In the genomic region with DNA sequence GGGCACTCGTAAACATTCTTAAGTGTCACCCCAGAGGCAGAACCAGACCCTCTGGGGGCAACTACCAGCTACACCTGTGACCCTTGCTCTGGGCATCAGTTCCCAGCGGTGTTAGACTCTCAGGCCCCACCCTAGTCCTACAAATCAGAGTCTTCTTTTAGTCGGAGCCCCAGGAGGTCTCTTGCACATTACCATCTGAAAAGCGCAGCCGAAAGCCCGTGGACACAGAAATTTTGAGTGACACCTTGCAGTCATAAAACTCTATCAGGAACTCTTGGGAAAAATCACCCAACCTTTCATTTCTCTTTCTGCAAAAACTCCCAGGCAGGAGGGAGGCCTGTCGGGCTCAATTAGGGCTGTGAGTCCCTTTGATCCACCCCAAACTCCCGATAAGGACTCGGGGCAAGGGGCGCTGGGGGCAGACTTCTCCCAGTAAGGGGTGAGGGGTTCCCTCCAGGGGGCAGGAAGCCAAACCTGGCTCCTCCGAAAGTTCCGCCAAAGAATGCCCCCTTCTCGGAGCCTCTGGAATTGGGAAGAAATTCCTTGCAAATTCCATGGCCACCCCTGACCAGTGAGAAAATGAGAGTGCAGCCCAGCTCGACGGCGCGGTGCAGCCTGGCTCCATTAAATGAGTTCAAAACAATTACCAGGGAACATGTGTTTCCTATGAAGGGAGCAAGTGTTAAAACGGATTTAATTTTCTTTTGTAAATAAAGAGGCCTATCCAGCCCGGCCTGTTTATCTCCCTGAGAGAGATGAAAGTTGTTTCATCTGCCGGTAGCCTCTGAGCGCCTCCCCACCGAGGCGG, we compare ENCODE assay signal across 12 mouse cellular contexts.
DNase-seq lines count a peak whose midpoint lies in the region; ATAC-seq lines count a peak whose summit lies in the region.
"Had no signal": no experiment of that assay in that cellular context is flagged by ENCODE, and none has a peak within 500 bp of the region (broad histone marks: within the 10 kb centered on the region; RNA-seq: fewer than 3 reads in every experiment).

No protein-coding gene starts in this region.

- DNase-seq in heart, postnatal 36 days = no peak
- DNase-seq in neural tube, embryonic 10.5 days (ENCODE audit: extremely low spot score, low spot score) = peak; percentile 58
- no peak for DNase-seq in layer of hippocampus, postnatal 25 days (ENCODE audit: extremely low spot score in 1 of 2, low spot score in 1 of 2)
- DNase-seq in left cerebral cortex, adult 18-20 months (ENCODE audit: low spot score in 2 of 2) = no peak
- DNase-seq: cerebellum, adult 11 months; lung, adult 2 months; right cerebral cortex, postnatal 4 days had no signal

- H3K9ac ChIP-seq in heart, embryonic 15.5 days = no peak overlapping the region
- no peak overlapping the region for H3K9ac ChIP-seq in neural tube, embryonic 15.5 days (replicated peaks)
- no peak overlapping the region for H3K9ac ChIP-seq in intestine, embryonic 16.5 days (ENCODE audit: low read depth, low read length)
- H3K9ac ChIP-seq in stomach, embryonic 15.5 days = no peak overlapping the region

- H3K9me3 ChIP-seq in heart, embryonic 15.5 days (replicated peaks) = no peaks in the 10 kb centered on the region
- no peaks in the 10 kb centered on the region for H3K9me3 ChIP-seq in neural tube, embryonic 15.5 days (replicated peaks)
- no peaks in the 10 kb centered on the region for H3K9me3 ChIP-seq in intestine, embryonic 16.5 days (ENCODE audit: control insufficient read depth, low read length)
- no peaks in the 10 kb centered on the region for H3K9me3 ChIP-seq in stomach, embryonic 15.5 days

- H3K27ac ChIP-seq in heart, embryonic 15.5 days = no peak overlapping the region
- H3K27ac ChIP-seq in neural tube, embryonic 15.5 days (replicated peaks) = no peak overlapping the region
- no peak overlapping the region for H3K27ac ChIP-seq in intestine, embryonic 16.5 days (ENCODE audit: low read length)
- no peak overlapping the region for H3K27ac ChIP-seq in stomach, embryonic 15.5 days

- peak overlapping the region; percentile 3; the same call in 1 of the 2 replicates for H3K4me3 ChIP-seq in heart, embryonic 15.5 days
- no peak overlapping the region for H3K4me3 ChIP-seq in neural tube, embryonic 15.5 days (replicated peaks)
- H3K4me3 ChIP-seq in intestine, embryonic 16.5 days (ENCODE audit: low read length) = no peak overlapping the region; the same call in 1 of the 2 replicates
- no peak overlapping the region for H3K4me3 ChIP-seq in stomach, embryonic 15.5 days (replicated peaks)
- H3K4me3 ChIP-seq: myocyte had no signal

- intact Hi-C loops in heart, postnatal 36 days (cut with DNase I) = no loop called here

- H3K4me2 ChIP-seq in heart, embryonic 15.5 days = peak overlapping the region; percentile 7
- no peak overlapping the region for H3K4me2 ChIP-seq in neural tube, embryonic 15.5 days
- peak overlapping the region; percentile 2; the same call in 1 of the 2 replicates for H3K4me2 ChIP-seq in intestine, embryonic 16.5 days (ENCODE audit: low read depth, low read length)
- H3K4me2 ChIP-seq in stomach, embryonic 15.5 days = peak overlapping the region; percentile 25; the same call in 1 of the 2 replicates

- WGBS in heart, embryonic 15.5 days = 13% methylated on average over 23 of the region's 23 CpGs
- 6% methylated on average over 23 of the region's 23 CpGs for WGBS in neural tube, embryonic 15.5 days
- 13% methylated on average over 23 of the region's 23 CpGs for WGBS in intestine, embryonic 16.5 days
- 10% methylated on average over 23 of the region's 23 CpGs for WGBS in stomach, embryonic 15.5 days

- no peak for ATAC-seq in heart, embryonic 15.5 days (replicated peaks; ENCODE audit: insufficient number of reproducible peaks, insufficient read depth, low FRiP score, low read depth)
- no peak for ATAC-seq in neural tube, embryonic 15.5 days (ENCODE audit: low FRiP score)
- ATAC-seq in intestine, embryonic 16.5 days = no peak
- no peak for ATAC-seq in stomach, embryonic 15.5 days (ENCODE audit: insufficient read depth, low FRiP score, low read depth)

- H3K27me3 ChIP-seq in heart, embryonic 15.5 days = peaks cover 66% of the 10 kb centered on the region
- peaks cover 54% of the 10 kb centered on the region for H3K27me3 ChIP-seq in neural tube, embryonic 15.5 days (replicated peaks)
- H3K27me3 ChIP-seq in intestine, embryonic 16.5 days (replicated peaks; ENCODE audit: control insufficient read depth, insufficient read depth, low read length) = peaks cover 15% of the 10 kb centered on the region
- H3K27me3 ChIP-seq in stomach, embryonic 15.5 days (replicated peaks) = peaks cover 23% of the 10 kb centered on the region

- H3K4me1 ChIP-seq in heart, embryonic 15.5 days (replicated peaks) = peaks cover 6% of the 10 kb centered on the region; the same call in 1 of the 2 replicates
- peaks cover 14% of the 10 kb centered on the region for H3K4me1 ChIP-seq in neural tube, embryonic 15.5 days
- peaks cover 6% of the 10 kb centered on the region; the same call in 1 of the 2 replicates for H3K4me1 ChIP-seq in intestine, embryonic 16.5 days (ENCODE audit: control insufficient read depth, insufficient read depth, low read length)
- 0 out of 2 replicates have a peak, but pooled peaks cover 12% of the 10 kb centered on the region for H3K4me1 ChIP-seq in stomach, embryonic 15.5 days

- no peaks in the 10 kb centered on the region for H3K36me3 ChIP-seq in heart, embryonic 15.5 days
- no peaks in the 10 kb centered on the region for H3K36me3 ChIP-seq in neural tube, embryonic 15.5 days
- no peaks in the 10 kb centered on the region for H3K36me3 ChIP-seq in intestine, embryonic 16.5 days (ENCODE audit: control insufficient read depth, insufficient read depth, low read length)
- H3K36me3 ChIP-seq in stomach, embryonic 15.5 days = no peaks in the 10 kb centered on the region
